Mouse (Mus musculus) splenic B cell, adult 2 months (primary cell): ENCODE results near the gene Inafm1.
"Not testable (repeated sequence)": the region's sequence is repeated elsewhere in the genome, so short reads cannot be mapped to it uniquely, and the experiment has no call there.

Source experiments
- DNase-seq: peaks from one replicate; pipeline ENCODE4 v3.0.0-alpha.2; 2011; ENCODE audit warnings: low read depth, low spot score
- H3K27me3 ChIP-seq: 2 replicates; pipeline ENCODE4 v1.6.1; 2012; ENCODE audit warnings: mild to moderate bottlenecking, low read length, moderate library complexity, mixed read lengths; ENCODE audit not compliant: control insufficient read depth, poor library complexity, insufficient read depth, severe bottlenecking
- H3K36me3 ChIP-seq: 2 replicates; pipeline ENCODE4 v1.6.1; 2012; ENCODE audit warnings: mild to moderate bottlenecking, low read length, moderate library complexity, mixed read lengths; ENCODE audit not compliant: control insufficient read depth, poor library complexity, insufficient read depth, severe bottlenecking

Inafm1 gene

DNA sequence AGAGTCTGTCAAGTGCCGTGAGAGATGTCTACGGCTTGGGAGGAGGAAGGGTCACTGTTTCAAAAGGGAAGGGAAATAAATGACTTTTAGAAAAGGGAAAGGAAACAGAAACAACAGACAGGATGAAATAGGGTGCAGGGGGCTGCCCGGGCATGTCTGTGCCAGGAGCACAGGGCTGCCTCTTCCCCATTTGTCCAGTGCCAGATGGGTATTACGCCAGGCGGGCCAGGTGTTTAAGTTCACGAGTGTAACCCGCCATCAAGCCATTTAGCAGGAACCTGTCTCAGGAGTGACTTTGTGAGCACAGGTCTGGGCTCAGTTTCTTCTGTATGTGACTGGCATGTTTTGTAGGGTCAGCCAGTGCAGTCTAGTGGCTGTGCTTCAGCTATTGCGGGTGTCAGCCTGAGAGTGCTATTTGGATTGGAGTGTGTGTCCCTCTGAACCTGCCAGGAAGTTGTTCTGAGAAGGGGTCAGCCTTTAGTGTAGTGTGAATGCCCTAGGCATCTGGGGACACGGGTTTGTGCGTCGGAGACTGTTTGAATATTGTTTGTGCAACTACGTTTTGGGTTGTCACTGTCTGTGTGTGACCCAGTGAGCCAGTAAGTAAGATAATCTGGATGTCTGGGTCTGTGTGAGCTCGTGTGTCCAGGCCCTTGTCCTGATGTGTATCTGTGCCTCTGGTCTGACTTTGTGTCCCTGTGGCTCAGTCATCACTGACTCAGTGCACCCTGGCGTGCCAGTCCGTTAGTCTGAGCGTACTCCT, 35.3 kb upstream of the Inafm1 start:
- peak; percentile 67 for DNase-seq
- H3K36me3 ChIP-seq = no peaks in the 10 kb centered on the region
- H3K27me3 ChIP-seq = no peaks in the 10 kb centered on the region

DNA sequence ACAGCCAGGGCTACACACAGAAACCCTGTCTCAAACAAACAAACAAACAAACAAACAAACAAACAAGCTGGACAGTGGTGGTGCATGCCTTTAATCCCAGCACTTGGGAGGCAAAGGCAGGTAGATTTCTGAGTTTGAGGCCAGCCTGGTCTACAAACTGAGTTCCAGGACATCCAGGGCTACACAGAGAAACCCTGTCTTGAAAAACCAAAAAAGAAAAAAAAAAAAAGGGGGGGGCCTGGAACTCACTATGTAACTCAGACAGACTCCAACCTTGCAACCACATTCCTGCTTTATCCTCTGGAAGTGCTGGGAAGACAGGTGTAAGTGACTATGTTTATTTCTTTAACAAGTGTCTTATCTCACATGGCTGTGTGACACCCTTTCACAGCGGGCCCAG, 34.7 kb upstream of the Inafm1 start, which contains the start of gene Bbc3:
TSS of gene Bbc3 (plus strand) at position 301 of the 400 bp plus-strand sequence.
- H3K27me3 ChIP-seq, DNase-seq, H3K36me3 ChIP-seq: not testable (repeated sequence)

- H3K36me3 ChIP-seq, H3K27me3 ChIP-seq, DNase-seq: not testable (repeated sequence)
These were observed 33.7 kb upstream of the Inafm1 start for GRCm38 (mm10) chr7:16307141-16307540.

GRCm38 (mm10) chr7:16299419-16300035, 26.1 kb upstream of the Inafm1 start:
- peak; percentile 86 for DNase-seq
- Histone ChIP-seq H3K27me3 (no peaks in the 10 kb centered on the region), H3K36me3 (no peaks in the 10 kb centered on the region)

DNA sequence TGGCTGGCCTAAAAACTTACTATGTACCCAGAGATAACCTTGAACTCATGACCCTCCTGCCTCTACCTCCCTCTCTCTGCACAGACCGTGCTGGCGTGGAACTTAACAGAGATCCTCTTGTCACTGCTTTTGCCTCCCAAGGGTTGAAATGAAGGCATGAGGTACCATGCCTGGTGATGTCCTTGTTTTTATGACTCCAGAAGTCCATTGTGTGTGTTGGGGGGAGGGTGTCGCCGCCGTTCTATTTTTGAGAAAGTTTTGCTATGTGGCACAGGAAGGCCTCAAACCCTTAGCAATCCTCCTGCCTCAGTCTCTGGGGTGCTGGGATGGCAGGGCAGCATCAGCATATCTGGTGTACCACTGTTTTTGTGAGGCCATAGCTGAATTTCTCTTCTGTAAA, 25.5 kb upstream of the Inafm1 start:
- no peak for DNase-seq
- Histone ChIP-seq H3K27me3 (no peaks in the 10 kb centered on the region), H3K36me3 (no peaks in the 10 kb centered on the region)

DNA sequence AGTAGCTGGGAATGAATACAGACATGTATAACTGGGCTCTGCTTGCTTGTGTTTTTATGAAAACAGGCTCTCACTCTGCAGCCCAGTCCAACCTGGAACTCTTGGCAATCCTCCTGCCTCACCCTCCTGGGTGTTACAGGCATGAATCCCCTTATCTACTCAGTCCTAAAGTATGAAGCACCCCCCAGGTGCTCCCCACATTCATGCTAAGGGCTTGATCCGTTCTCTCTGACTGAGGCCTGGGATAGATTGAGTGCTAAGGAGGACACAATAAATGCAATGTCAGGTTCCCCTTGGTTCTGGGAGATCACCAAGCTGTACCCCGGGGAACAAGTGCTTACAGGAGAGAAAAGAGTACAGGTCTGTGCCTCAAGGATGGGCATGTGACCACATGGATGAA, 24.2 kb upstream of the Inafm1 start:
- H3K36me3 ChIP-seq = no peaks in the 10 kb centered on the region
- no peaks in the 10 kb centered on the region for H3K27me3 ChIP-seq
- no peak for DNase-seq

GRCm38 (mm10) chr7:16296766-16297390, 23.5 kb upstream of the Inafm1 start:
- peak; percentile 96 for DNase-seq
- no peaks in the 10 kb centered on the region for H3K36me3 ChIP-seq
- H3K27me3 ChIP-seq = no peaks in the 10 kb centered on the region

DNA sequence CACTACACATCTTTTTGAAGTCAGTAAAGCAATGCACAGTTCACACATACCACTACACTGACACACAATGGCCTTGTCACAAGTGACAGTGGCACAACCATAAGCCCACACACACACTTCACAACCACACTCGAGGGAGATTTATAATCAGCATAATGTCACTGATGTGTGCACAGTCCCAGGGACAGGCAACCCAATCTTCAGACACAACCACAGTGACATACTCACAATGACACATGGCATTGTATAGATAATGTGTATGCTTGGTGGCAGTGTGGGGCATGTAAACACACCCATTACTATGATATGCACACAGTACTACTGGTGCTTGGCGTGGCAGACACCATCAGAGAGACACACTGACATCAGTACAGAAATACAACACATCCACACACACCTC, 22.7 kb upstream of the Inafm1 start:
- DNase-seq = no peak
- no peaks in the 10 kb centered on the region for H3K27me3 ChIP-seq
- no peaks in the 10 kb centered on the region for H3K36me3 ChIP-seq

DNA sequence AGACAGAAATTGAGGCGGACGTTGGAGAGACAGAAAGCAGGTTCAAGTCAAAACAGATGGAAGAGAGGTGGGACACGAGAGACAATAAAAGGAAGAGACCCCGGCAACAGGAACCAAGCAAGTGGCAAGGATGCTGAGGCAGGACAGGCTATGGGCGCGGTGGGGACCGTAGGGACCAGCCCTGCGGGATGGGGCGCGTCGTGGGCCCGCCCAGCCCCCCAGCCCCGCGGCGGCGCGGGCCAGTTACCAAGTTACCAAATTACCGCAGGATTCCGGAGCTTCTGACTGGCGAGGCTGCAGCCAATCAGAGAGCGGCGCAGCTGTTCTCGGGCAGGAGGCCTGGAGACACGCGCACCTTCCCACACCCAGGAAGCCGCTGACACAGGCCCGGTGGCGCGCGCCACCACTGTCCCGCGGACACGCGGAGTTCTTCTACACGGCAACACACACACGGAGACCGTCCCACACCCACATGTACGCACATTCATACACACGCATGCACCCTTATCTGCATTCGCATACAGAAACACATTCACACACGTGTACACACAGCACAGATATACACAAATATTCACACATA, 22.0 kb upstream of the Inafm1 start:
- DNase-seq = peak; percentile 88

DNA sequence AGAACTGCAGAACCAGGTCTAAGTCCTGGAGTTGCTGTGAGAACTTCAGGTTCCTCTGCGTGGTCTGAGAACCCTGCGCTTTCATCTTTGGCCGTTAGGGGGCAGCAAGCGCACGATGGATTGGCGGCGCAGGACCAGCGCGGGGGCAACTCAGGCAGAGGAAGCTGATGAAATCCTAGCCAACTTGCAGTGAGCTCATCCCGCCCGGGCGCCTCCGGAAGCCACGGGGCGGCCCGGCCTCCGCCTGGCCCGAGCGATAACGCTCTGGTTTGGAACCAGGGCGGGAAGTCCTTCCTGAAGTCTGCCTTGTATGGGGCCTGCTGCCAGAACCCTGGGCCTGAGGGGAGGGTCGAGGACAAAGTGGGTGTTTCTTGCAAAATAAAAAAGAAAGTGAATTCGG, 21.4 kb upstream of the Inafm1 start:
- Histone ChIP-seq H3K27me3 (no peaks in the 10 kb centered on the region), H3K36me3 (no peaks in the 10 kb centered on the region)
- DNase-seq = peak; percentile 96

More for the DNA sequence above, 22.0 kb upstream of the Inafm1 start:
- no peaks in the 10 kb centered on the region for H3K36me3 ChIP-seq
- H3K27me3 ChIP-seq = no peaks in the 10 kb centered on the region

GRCm38 (mm10) chr7:16294346-16294745, 20.9 kb upstream of the Inafm1 start:
- DNase-seq = peak; percentile 72
- Histone ChIP-seq H3K27me3 (no peaks in the 10 kb centered on the region), H3K36me3 (no peaks in the 10 kb centered on the region)

- DNase-seq = no peak
- peaks cover 2% of the 10 kb centered on the region; the same call in 1 of the 2 replicates for H3K36me3 ChIP-seq
- H3K27me3 ChIP-seq = no peaks in the 10 kb centered on the region
These were observed 14.4 kb upstream of the Inafm1 start for GRCm38 (mm10) chr7:16287791-16288190.

GRCm38 (mm10) chr7:16287016-16287415, 13.6 kb upstream of the Inafm1 start:
- DNase-seq = no peak
- H3K27me3 ChIP-seq = no peaks in the 10 kb centered on the region; the same call in 1 of the 2 replicates
- peaks cover 4% of the 10 kb centered on the region; the same call in 1 of the 2 replicates for H3K36me3 ChIP-seq

DNA sequence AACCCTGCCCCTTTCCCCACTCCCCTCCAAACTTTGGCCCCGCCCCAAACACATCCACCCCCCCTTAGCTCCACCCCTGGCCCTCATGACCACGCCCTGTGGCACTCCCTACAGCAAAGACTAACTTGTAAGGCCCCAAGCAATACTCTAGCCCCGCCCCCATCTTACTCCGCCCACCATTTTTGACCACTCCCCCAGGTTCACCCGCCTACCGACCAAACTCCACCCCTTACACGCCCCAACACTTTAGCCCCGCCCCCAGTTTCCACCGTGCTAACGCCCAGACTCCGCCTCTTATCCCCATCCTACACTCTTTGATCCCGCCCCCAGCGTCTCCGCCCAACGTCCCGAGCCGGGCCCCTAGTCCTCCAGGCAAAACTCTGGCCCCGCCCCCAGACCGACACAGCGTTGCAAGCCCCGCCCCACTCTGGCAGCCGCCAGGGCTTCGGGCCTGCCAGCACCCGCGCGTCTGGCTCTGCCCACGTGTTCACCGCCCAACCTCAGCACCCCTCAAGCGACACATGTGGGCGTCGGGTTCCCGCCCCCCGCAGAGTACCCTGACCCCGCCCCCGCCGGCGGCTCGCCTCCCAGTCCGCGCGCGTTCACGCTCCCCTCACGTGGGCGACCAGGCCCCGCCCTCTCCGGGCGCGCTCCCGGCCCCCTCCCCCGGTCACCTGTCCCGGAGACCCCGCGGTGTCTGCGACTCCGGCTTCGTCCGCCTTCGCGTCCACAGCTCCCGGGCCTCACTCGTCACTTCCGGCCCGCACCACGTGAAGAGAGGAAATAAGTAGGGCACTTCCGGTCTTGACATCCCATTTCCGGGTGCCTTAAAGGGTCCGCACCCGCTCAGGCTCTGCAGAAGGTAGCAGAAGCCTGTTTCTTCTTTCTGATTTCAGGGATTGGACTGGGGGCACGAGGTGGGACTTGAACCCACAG, 12.9 kb upstream of the Inafm1 start, which contains the start of gene Ccdc9:
TSS of gene Ccdc9 (minus strand) at position 770 of the 936 bp plus-strand sequence.
- peaks cover 5% of the 10 kb centered on the region; the same call in 1 of the 2 replicates for H3K36me3 ChIP-seq

More for the DNA sequence above, 12.9 kb upstream of the Inafm1 start, which contains the start of gene Ccdc9:
- H3K27me3 ChIP-seq = no peaks in the 10 kb centered on the region; the same call in 1 of the 2 replicates
- DNase-seq = peak; percentile 99
